Mouse (Mus musculus) ovary, postnatal 10 days (tissue): ENCODE measurements around the gene Tmem219.
"Not testable (repeated sequence)": the region's sequence is repeated elsewhere in the genome, so short reads cannot be mapped to it uniquely, and the experiment has no call there.

Experiments
- DNase-seq: peaks from one replicate; pipeline ENCODE4 v3.0.0; 2022; ENCODE audit warnings: low spot score

The Tmem219 gene

DNA sequence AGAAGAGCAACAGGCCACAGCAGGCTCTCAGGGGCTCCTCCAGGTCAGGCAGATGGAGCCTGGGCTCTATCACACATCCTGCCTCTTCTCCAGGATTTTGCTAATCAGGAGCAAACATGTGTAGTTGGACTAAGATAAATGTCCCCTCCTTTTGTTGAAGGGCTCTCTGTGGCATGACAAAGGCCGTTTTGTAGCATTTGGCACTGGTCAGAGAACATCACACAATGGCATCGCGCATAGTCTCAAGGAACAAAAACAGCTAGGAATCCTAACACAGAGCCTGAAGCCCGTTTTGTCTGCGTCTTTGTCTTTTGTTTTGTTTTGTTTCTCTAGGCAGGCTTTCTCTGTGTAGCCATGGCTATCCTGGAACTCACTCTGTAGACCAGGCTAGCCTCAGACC is 1.3 kb upstream of the Tmem219 start:
- DNase-seq, result no peak

DNA sequence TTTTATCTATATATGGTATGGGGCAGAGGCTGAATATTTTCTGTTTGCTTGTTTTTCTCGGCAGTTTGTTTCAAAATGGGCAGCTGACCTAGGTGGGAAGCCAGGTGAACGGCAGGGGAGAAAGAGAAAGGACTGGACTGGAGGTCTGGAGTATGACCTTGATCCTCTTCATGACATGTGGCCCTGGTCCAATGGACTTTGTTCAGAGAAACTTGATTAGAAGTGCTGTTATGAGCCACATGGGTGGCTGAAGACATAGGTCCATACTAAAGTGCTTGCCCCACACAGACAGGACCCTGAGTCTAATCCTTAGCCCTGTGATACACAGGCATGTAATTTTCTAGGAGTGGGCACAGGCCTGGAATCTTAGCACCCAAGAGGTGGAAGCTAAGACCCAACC is 1.2 kb downstream of the Tmem219 start:
- DNase-seq, result no peak

DNA sequence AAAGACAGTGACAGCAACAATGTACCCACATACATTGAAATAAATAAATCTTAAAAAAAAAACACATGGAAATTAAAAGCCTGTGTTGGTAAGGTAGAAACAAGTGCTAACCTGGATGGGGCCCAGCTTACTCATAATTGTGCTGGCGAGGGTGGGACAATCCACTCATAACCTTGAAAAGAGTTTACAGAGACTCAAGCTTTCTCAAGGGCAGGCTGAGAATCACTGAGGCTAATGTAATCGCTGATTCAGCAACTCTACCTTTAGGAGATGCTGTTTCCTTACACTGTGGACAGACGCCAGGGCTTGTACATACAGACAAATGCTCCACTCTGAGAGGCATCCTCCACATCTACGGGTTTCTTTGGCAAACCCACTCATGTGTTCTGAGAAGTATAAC is 2.7 kb downstream of the Tmem219 start:
- DNase-seq, result no peak

DNA sequence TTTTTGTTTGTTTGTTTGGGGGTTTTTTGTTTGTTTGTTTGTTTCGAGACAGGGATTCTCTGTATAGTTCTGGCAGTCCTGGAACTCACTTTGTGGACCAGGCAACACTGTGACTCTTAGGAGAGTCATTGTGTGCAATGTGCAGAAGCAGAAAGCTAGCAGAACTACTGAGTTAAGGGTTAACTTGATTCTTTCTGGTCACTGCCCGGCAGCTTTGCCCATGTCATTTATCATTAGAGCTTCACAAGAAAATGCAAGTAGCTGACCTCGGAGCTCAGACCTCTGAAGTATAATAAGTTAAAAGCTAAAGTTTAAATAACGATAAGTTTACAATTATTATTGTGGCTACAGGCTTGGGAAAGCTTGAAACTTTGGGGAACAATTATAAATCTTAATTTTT is 4.4 kb downstream of the Tmem219 start:
- DNase-seq, result not testable (repeated sequence)

DNA sequence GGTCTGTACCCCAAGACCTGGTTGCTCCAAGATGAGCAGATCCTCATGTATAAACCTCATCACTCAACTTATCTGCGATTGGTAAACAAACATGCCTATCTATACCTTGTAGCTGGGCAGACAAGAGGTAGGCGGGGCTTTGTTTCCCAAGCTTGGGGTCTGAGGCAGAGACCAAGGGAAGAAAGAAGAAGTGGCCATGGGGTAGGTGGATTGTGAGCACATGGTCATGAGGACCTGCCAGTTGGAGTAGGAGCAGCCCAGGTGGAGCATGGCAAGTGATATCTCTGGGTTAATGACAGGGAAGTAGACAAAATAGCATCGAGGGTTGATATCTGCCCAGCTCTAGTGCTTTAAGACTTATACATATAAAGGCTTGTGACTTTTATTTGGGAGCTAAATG is 7.9 kb downstream of the Tmem219 start:
- DNase-seq, result no peak

DNA sequence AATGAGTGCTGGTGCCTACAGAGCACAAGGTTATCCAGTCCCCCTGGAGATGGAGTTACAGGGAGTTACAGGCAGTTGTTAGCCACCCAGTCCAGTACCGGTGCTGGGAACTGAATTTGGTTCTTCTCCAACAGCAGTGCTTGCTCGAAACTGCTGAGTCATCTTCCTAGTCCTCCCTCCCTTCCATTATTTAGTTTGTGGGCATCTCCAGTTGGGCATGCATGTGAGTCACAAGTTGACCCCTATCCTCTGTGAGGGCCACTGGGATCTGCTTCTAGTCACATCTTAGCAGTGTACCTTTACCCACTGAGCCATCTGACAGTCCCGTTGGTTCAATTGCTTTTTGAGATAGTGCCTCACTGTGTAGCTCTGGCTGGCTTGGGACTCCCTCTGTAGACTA is 17.1 kb downstream of the Tmem219 start:
- DNase-seq, result no peak

DNA sequence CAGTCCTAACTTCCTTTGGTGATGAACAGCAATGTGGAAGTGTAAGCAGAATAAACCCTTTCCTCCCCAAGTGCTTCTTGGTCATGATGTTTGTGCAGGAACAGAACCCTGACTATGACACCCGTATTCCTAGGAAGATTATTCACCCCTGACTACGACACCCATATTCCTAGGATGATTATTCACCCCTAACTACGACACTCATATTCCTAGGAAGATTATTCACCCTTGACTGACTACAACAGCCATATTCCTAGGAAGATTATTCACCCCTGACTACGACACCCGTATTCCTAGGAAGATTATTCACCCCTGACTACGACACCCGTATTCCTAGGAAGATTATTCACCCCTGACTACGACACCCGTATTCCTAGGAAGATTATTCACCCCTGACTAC is 22.9 kb downstream of the Tmem219 start:
- not testable (repeated sequence) for DNase-seq

DNA sequence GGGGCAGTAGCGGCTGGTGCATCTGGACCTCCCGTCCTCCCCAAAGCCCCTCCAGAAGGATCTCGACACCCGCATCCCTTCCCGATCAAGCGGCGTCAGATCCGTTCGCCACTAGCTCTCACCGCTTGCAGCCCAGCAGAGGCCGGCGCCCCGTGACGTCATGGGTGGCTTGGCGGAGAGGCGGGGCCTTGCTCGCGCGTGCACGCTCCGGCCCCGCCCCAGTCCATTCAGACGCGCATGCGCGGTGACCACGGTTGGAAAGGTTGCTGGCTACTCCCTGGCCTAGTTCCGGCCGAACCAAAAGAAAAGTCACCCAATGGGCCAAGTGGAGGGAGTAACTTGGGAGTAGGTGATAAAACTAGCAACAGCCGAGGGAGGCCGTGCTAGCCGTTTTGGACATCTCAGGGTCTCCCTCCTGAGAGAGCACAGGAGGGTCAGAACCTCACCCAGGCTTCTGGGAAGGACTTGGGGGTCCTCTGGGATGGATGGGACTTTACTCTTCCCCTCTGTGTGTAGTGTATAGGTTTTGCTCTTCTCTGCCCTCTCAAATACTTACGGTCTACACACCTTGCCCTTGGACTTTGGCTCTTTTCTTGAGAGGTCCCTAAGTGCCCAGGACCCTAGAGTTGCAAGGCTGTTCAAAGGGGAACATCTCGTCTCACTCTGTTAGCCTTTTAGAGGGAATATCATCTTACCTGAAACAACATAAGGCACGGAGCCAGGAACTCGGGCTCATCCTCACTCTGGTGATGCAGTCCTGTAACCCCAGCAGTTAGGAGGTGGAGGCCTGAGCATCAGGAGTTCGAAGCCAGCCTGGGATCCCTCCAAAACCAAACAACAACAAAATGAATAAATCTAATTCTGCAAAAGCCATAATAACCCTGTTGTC is 24.4 kb downstream of the Tmem219 start:
- DNase-seq, result peak; percentile 97

DNA sequence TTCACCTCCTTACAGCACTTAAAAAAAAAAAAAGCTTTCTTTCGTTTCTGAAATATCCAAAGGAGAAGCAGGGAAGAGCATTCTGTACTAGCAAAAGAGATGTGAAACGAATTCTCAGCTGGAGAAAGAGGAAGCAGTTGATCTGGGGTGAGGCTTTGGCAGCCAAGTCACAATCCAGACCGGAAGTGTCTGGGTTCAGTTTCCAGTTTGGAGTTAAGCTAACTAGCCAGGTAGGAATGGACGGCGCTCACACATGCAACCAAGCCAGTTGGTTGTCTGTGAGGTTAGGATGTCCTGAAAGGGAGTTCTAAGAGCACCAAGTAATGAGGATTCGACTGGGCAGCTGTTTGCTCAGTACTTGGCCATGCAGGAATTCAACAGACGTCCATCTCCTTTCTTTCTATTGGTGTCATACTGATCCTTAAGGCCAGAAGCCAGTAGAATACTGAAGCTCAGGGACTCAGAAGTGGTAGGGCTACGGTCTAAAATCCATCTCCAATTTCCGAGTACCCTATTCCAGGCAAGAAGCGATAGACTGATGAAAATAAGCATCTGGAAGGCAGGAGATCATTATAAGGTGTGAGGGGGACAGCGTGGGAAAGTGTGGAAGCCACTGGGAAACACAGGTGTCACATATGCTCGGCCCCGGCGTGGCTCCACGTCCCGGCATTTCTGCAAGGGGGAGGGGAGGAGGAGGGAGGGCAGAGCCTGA is 25.2 kb downstream of the Tmem219 start:
- no peak for DNase-seq

DNA sequence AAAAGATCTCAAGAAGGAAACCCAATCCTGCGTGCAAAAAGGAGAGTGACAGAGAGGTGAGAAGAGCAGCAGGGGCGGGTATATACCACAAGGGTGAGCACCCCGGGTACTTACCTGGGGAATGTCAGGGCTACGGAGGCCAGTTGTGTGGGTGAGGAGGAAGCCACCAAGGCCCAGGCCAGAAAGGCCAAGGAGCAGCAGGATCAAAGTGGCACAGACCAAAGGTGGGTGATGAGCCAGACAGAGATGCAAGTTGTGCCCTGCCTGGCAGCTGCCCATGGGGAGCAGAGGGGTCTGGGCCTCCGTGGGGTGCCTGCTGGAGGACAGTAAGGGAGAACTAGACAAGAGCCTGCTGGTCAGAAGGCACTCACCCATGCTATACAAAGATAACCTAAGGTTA is 25.8 kb downstream of the Tmem219 start:
- no peak for DNase-seq

DNA sequence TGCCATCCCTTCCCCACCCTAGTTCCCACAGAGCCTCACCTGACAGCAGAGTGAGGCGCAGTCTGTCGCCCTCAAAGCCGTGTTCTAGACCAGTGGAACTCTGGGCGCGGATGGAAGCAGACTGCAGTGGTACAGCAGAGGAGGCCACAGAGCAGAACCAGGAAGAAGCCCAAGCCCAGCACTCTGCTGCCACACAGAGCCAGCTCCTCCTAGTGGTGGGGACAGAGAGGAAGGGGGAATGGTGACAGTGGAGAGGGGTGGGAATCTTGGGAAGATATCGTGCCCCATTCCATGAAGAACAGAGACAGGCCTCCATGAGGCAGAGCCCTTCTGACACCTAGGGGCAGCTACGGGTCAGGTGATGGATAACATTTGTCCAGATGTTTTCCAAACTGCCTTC is 33.9 kb downstream of the Tmem219 start:
- no peak for DNase-seq

DNA sequence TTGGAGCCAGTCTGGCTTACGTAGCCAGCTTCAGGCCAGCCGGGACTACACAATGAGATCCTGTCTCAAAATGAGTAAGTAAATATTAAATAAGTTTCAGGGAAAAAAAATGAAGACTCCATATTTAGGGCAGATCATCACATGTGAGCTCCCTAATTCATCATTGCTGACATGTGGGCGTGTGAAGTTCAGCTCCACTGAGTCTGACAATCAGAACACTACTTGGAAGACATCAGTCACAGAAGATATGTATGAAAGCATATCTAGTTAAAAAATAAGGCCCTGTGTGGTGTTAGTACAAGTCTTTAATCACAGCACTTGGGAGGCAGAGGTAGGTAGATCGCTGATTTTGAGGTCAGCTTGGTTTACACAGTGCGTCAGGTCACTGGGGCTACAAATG is 35.4 kb downstream of the Tmem219 start:
- no peak for DNase-seq

DNA sequence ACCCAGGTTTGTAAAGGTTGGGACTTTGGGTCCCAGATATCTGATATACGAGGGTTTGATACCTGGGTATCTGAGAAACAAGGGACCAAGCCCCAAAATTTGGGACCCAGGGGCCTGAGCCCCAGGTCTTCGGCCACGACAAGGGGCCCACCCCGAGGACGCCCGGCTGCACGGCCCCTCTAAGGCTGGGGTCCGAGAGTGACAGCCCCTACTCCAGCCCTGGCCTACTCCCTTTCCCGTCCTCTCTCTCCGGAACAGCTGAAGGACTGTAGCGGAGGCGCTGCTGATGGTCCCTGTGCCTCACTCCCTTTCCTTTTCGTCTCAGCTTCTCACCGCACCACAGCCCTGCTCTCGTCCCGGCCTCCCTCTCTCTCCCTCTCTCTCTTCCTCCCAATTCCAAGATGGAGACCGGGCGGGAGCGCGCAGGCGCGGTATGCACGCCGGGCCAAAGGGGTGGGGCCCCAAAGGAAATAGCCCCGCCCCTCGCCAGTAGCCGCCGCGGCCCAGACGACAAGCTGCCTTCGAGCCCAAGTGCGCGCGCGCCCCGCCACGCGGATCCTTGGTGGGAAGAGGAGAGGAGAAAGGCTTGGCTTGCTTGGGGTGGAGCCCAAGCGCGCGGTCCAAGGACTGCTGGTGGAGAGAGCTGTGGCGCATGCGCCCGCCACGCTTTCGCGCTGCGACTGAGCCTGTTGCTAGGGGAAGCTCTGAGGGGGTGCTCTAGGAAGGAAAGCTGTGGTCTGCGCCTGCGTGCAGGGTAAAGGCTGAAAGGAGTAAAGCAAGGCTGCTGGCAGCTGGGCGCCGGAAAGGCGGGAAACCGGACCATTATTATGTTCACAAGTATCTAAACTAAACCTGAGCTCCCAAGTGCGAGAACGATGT is 38.2 kb downstream of the Tmem219 start, which contains the start of gene Taok2:
Gene Taok2 (minus strand): TSS at position 418 of the 879 bp plus-strand sequence.
- DNase-seq, result peak; percentile 95

DNA sequence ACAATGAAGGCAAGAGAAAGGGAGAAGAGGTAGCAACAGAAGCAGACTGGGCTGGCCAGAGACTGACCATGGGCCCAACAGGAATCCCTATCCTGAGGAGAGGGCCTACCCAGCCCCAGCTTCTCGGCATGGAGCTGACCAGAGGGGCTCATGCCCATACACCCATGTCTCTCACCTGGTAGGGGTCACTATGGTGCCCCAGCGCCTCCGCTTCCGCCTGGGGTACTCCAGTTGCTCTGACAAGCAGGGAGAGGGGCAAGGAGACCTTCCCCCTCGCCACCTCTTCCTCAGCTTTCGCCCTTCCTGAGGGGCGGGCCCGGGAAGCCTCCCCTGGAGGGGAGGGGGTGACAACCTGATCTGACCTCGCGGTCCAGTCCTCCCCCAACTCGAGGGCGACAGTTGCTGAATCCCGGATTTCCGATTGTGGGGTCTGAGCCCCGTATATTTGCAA is 39.0 kb downstream of the Tmem219 start:
- no peak for DNase-seq

DNA sequence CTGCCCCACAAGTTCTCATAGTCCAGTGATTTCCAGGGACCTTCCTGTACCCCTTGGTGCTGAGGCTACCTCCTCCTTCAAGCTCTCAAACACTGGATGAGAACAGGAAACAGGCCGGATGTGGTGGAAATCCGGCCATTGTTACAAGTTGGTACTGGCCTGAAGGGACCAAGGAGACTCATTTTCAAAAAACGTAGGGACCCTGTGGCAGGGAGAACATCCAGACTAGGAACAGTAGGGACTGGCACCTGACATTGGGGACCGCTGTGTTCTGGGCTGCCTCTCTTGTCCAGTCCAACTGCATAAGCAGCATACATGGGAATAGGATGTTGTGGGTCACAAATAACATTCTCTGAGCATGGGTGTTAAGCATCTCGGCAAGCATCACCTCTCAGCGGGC is 41.7 kb downstream of the Tmem219 start:
- DNase-seq, result no peak

DNA sequence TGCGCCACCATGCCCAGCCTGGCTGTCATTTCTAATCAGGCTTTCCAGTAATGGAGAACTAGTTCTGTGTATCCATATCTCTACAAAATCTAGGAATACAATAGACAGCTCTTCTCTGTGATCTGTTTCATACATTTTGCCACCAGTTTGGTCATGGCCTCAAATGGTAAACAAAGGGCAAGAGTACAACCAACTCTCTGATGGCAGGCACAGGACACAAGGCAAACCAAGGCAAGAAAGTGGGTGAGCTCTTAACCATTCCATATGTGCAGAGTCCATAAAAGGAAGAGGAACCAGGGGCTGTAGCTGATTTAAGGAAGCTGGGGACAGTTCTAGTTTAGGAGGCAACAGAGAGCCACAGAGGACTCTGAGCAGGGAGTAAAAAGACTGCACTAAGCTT is 45.5 kb downstream of the Tmem219 start:
- no peak for DNase-seq

DNA sequence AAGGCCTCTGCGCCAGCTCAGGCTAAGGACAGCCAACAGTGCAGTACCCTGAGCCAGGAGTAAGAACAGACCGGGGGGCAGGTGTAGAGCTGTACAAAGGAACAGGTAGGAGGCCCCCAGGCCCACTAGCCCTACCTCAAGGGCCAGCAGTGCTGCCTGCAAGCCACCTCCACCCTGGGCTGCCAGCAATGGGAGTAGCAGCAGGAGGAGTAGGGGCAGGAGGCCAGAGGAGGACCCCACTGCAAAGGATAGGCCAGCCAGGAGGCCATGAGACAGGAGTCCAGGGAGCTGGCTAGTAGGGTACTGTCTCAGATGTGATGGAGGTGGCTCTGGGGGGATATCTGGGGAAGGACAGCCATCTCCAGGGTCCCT is 52.2 kb downstream of the Tmem219 start:
- DNase-seq, result no peak

DNA sequence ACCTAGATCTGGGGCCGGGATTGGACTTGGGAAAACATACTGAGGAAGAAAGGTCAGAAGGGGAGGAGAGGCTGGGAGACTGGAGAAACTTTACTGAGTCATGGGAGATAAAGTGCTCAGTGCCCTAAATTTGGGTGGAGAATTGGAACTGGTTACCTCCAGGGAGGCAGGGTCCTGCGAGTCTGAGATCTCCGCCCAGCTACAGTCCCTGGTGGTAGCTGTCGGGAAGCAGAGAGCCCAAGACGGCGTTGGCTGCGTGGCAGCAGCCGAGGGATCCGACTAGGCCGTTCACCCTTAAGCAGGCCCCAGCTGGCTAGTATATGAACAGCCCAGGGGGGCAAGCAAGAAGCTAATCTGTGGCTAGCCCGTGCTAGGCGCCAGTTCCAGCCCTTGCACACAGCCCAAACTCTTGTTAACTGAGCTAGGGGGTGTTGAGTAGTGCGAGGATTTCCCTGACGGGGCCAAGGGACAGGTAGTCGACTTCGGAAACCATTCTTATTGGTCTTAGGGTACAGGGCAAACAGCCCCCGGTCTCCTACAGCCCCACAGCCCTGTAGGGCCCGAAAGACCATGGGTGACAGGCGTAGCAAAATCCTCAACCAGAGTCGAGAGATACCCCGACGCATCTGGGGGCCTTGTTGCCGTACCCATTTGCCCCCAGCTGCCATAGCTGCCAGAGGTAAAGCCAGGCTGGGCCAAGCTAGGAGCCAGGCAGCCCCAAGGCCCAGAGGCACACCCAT is 52.8 kb downstream of the Tmem219 start:
- no peak for DNase-seq

DNA sequence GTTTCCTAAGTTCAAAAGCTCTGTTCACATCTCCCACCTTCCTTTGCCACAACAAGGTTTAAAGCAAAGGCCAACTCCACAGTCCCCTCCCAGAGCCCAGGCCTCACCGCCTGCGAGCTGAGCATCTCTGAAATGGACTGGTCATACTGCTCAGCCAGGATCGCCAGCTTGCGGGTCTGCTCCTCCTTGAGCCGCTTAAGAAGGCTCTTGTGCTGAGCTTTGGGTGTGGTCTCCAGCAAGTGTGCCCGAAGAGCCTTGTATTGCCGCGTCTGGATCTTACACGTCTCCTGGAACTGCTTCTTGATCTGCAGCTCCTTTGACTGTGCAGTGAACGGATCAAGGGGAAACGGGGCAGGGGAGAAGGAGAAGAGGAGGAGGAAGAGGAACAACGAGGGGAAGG is 54.7 kb downstream of the Tmem219 start:
- DNase-seq, result no peak

DNA sequence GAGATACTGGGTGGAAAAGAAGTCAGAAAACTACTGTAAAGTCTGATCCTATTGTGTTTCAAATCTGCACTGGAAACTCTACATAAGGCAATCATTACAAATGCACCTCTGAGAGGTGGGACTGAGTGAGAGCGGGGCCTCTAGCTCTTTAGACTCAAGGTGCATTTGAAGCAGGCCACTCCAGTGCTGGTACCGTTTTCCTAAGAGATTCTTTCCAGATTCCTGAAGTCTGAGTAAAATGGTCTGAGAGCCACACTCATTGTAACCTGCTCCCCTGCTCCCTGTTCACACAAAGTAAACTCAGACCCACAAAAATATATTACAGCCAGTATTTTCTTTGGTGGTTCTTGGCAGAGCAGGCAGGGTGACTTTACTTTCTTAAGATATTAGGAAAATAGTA is 55.2 kb downstream of the Tmem219 start:
- no peak for DNase-seq

DNA sequence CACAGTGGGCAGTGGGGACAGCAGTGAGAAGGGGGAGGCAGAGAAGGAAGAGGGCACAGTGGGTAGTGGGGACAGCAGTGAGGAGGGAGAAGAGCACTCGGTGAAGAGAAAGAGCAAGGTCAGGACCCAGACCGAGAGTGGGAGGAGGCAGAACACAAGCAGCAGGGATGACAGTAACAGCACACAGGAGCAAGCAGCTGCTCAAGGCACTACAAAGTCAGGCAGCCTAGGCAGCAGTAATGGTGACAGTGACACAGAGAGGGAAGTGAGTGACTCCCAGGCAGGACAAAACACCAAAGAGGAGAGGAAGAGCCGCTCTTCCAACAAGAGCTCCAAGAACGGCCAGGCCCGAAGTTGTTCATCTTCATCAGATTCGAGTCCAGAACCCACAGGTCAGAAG is 58.9 kb downstream of the Tmem219 start:
- DNase-seq, result no peak
